Mouse (Mus musculus) layer of hippocampus, postnatal 25 days (tissue): ENCODE measurements around the gene Uckl1. TPM values are rescaled to one million over a fixed set of nuclear protein-coding genes. Genes with fewer than 3 reads are reported as not detected.

ENCODE experiments used
- DNase-seq, 2 experiments: peaks; one replicate each; pipeline ENCODE4 v3.0.0; 2022; ENCODE audit warnings: mixed read lengths in 2 of 2, low spot score in 1 of 2; ENCODE audit errors: extremely low spot score in 1 of 2
- total RNA-seq, 2 experiments: library from RNA; stranded (reverse); gene quantifications; 2 replicates each; pipeline ENCODE4 v1.2.3; 2021

Uckl1 gene
- total RNA-seq, 2 experiments from 2014 or later = 53.3 to 73.1 TPM

GRCm38 (mm10) chr2:181590471-181590870 lies 5.8 kb upstream of the Uckl1 start:
- no peak for DNase-seq

DNA sequence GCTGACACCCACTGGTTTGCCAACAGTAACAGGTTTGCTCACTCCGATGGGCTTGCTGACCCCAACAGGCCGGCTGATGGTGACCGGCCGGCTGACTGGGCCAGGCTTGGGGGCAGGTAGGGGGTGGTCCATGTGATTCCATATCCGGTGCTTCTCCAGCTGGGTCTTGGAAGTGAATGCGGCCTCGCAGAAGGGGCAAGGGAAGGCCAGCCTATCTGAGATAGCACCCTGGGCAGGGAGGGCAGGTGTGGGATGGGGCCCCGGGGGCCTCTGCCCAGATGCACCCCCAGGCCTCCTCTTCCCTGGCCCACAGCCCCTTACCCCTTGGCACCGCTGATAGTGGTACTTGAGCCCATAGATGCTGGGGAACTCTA lies 5.0 kb upstream of the Uckl1 start:
- DNase-seq = no peak

GRCm38 (mm10) chr2:181589011-181589731 lies 4.5 kb upstream of the Uckl1 start:
- DNase-seq = no peak

- no peak for DNase-seq
Observed at GRCm38 (mm10) chr2:181588229-181588780, 3.6 kb upstream of the Uckl1 start.

DNA sequence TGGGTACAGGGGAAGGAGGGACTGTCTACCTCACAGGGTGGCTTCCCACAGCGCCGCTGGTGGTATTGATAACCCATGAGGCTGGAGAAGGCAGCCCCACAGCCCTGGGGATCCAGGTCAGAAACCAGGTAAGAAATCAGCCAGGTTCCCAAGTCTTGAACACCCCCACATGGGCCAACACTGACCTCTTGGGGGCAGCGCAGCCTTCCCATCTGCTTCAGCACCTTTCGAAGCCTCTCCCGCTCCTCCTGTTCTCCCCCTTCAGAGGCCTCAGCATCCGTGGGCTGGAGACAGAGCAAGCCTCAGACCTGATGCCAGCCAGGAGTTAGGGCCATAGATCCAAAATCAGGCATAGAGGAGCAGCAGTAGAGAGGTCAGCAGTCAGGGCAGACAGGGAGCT lies 3.1 kb upstream of the Uckl1 start:
- DNase-seq = no peak

- DNase-seq = no peak
Observed at GRCm38 (mm10) chr2:181586124-181586523, 1.4 kb upstream of the Uckl1 start.

DNA sequence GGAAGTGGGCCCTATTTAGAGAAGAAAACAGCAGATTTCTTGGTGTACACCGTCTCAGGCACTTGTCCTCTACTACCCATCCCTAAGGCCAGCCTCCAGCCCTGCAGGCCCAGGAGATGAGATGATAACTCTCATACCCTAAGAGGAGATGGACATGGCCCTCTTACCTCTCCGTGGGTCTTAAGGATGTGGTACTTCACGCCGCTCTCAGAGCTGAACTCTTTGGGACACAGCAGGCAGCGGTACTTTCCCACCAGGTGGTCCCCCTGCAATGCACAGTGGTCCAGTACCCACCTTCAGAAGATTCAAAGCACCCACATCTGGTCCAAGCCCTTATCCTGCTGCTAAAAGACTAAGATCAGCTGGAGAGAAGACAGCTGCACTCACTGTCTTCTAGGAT lies 814 bp upstream of the Uckl1 start:
- DNase-seq = no peak

- DNase-seq = no peak
Observed at GRCm38 (mm10) chr2:181583460-181584257, 1.0 kb downstream of the Uckl1 start.

DNA sequence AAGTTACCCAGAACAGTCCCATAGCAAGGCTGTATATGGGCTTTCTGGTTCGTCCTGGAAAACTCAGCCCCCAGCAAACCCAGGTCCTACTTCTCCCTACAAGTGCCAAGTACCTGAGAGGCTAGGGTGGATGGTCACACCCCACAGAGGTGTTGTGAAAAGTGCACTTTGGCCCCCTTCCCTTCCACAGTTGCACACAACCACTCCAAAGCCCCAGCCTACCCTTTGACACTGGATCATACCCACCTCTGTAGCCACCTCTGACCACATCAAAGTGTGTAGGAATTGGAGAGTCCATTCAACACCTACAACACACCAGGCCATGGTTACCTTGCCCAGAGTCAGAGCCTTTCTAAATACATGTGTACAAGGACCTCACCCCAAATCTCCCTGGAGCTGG lies 1.8 kb downstream of the Uckl1 start:
- peak in 1 of 2 experiments; percentile 6 for DNase-seq

- no peak for DNase-seq
Observed at GRCm38 (mm10) chr2:181582358-181582757, 2.3 kb downstream of the Uckl1 start.

GRCm38 (mm10) chr2:181581402-181582120 lies 3.1 kb downstream of the Uckl1 start:
- peak; percentile 79 to 82 for DNase-seq

- DNase-seq = peak; percentile 57 to 68
Observed at GRCm38 (mm10) chr2:181581016-181581401, 3.7 kb downstream of the Uckl1 start.

- peak in 1 of 2 experiments; percentile 2 for DNase-seq
Observed at GRCm38 (mm10) chr2:181580131-181580772, 4.4 kb downstream of the Uckl1 start.

DNA sequence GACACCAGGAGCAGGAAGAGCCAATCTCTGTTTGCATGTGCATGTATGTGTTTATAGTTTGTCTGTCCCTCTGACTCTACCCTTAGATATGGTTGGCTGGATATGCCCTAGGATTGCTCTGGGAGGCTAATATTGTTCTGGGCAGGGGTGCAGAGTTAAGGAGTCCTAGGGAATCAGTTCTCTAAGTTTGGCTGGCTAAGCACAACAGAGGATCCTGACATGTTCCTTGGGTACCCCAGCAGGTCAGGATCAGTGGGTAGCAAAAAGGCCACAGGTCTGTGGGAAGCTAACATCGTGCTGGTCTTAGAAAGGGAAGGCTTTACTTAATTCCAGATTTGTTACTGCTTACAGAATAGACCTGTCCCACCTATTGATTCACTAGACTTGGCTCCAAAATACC lies 5.0 kb downstream of the Uckl1 start:
- DNase-seq = no peak

GRCm38 (mm10) chr2:181578790-181579618 lies 5.7 kb downstream of the Uckl1 start:
- peak in 1 of 2 experiments; percentile 2 for DNase-seq

DNA sequence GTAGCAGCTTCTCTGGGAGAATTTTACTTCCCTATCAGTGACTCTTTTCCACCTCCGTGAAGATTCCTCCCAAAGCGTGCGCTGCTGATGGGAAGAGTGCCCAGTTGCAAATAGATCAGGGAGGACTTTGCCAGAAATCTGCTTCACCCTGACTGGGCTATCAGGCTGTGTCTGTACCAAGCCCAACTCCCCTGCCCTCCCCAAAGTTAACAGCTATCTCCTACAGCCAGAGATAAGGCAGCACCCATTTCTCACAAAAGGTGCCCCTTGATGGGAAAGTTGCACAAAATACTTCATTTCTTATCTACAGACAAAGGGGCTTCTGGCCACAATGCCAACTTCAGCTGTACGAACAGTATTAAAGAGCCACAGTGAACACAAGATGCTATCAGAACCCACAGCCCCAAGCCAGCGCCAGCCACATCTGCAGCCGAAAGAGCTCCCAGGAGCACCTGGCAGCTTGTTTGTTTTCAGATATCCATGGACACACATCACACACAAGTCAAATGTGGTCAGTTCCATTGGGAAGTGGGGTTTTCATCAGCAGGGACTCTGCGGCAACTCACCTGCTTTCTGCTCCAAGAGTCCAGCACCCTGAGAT lies 6.6 kb downstream of the Uckl1 start:
- DNase-seq = no peak

- no peak for DNase-seq
Observed at GRCm38 (mm10) chr2:181577126-181577525, 7.6 kb downstream of the Uckl1 start.

DNA sequence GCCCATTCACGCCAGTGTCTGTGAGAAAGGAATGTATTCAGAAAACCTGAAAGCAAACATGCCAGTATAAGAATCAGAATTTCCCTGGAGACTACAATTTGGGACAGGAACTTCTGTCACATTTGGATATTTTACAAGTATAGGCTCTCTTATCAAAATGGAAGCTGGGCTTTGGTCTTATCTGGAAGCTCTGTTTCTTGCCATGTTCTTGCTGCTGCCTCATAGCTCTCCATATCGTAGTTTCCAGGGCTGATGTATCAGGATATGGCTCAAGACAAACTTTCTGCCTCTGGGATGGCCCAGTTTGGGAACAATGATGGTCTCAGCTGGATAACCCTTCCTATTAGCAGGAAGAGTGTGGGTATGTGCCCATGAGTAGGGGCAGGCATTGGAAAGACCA lies 8.1 kb downstream of the Uckl1 start:
- DNase-seq = no peak

DNA sequence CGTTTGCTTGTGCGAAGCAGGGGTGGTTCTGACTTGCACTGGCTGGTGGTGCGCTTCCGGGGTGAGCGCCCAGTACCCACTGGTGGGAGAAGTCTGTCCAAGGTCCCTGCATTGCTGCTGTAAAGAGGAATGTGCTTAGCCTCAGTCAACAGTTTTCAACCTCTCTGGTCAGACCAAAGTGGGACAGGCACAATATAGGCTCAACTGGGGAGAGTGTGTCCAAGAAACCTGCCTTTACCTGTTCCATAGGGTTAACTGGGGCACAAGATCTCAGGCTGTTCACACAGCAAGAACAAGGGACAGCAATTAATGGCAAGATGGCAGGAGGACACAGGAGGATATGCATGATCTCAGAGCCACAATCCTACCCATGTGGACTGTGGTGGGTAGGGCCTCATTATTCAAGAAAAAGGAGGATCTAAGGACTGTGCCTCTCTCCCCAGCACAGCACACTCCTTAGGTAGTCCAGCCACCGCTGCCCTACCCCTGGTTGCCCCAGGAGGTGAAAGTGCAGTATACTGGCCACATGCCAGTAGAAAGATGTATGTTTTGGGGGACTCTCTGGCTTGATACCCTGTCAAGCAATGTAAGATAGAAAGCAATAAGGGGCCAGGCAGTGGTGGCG lies 9.7 kb downstream of the Uckl1 start:
- no peak for DNase-seq
